Mouse (Mus musculus): Measurements from ENCODE around the gene Teddm3.
"Not testable (repeated sequence)": the region's sequence is repeated elsewhere in the genome, so short reads cannot be mapped to it uniquely, and the experiment has no call there.

DNA sequence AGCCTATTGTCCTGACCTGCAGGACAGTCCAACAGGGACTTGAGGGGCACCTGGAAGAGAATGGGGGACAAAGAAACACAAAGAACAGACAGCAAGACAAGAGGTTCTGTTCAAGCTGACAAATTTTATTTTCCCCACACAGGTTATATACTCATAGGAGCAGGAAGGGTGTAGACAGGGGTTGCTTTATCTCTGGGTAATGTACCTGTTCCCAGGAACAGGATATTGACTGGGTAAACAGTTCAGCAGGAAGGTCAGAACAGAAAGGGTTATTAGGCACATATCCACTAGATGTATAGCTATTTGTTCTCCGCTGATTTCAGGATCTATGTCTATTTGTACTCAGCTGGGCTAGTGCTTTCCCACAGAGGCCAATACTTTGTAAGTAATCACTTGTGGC is 5.3 kb downstream of the Teddm3 start:
- not testable (repeated sequence) for TF ChIP-seq CTCF (IDR thresholded peaks at IDR 0.05; ENCODE audit: low read depth, low read length); POLR2A (IDR thresholded peaks at IDR 0.05; ENCODE audit: extremely low read depth, insufficient read depth, low read length)
